Mouse (Mus musculus): ENCODE data around the gene Gnptab. TPM values are rescaled to one million over a fixed set of nuclear protein-coding genes. Genes with fewer than 3 reads are reported as not detected.

Gene Gnptab
- polyA plus RNA-seq, 1 experiment: 17.3 TPM

- peak; percentile 65 for DNase-seq (ENCODE audit: low spot score)
These were observed 2.2 kb upstream of the Gnptab start for GRCm38 (mm10) chr10:88376770-88377169.

DNA sequence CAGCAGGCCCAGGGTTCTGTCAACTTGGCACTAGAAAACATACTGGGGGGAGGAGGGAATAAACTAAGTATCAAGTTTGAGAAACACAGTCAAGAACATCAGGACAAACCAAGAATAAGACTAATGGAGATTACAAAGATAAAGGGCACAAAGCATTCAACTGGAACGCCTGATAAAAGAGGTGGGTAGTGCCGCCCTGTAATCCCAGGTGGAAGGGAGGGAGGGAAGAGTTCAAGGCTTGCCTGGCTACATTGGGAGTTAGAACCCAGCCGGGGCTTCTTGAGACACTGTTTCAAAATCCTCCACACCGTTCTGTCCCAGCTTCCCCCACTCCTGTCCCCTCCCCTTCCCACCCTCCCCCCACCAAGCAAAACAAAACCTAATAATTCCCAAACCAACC lies 1.3 kb upstream of the Gnptab start:
- no peak for DNase-seq (ENCODE audit: low spot score)

DNA sequence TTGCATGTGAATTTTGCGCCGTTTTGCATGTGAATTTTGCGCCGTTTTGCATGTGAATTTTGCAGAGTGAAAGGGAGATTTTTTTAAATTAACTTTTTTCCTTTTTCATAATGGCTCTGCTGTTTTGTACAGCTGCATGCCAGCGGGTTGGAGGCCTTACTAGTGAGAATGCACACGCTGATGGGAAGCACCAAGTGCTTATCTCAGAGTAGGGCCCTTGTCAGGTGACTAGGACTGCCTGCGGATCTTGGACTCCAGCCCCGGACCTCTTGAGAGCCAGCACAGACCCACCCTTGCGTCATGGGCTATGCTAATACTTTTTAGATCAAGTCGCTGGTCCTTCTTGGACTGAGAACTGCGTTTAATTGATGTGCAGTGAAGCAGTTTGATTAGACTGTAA lies 1.1 kb downstream of the Gnptab start:
- DNase-seq (ENCODE audit: low spot score): no peak

- DNase-seq (ENCODE audit: low spot score): no peak
These were observed 1.6 kb downstream of the Gnptab start for GRCm38 (mm10) chr10:88380430-88381060.

DNA sequence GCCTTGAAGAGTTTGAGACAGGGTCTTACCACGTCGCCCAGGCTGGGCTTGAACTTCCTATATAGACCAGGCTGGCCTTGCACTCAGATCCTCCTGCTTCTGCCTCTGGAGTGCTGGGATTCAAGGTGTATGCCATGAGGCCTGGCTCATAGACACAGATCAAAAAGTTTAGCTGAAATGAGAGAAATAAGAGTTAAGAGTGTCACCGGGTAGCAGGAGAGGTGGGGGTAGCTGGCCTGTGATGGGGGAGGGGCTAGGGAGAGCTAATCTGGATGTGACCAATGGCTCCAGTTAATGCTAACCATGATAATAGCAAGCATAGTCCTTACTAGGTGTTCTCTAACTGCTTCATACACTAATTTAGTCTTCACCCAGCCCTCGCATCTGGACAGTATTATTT lies 2.4 kb downstream of the Gnptab start:
- DNase-seq (ENCODE audit: low spot score): no peak

DNA sequence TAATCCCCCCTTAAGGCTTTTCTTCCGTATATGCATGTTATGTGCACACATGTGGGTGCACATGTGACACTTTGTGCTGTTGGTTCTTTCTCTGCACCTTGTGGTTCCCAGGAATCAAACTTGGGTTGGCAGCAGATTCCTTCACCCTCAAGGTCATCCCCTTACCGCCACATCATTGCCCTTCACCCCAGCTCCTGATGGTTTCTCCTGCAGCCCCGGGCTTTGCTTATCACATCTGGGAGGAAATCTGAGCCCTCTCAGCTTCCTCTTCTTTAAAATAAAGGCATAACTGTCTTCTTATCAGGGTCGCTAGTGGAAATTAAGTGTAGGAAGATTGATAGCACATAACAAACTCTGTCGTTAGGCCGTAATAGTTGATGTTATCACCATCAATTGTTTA lies 3.1 kb downstream of the Gnptab start:
- DNase-seq (ENCODE audit: low spot score): no peak

- no peak for DNase-seq (ENCODE audit: low spot score)
These were observed 4.5 kb downstream of the Gnptab start for GRCm38 (mm10) chr10:88383479-88383878.

GRCm38 (mm10) chr10:88384081-88384480 lies 5.1 kb downstream of the Gnptab start:
- no peak for DNase-seq (ENCODE audit: low spot score)

DNA sequence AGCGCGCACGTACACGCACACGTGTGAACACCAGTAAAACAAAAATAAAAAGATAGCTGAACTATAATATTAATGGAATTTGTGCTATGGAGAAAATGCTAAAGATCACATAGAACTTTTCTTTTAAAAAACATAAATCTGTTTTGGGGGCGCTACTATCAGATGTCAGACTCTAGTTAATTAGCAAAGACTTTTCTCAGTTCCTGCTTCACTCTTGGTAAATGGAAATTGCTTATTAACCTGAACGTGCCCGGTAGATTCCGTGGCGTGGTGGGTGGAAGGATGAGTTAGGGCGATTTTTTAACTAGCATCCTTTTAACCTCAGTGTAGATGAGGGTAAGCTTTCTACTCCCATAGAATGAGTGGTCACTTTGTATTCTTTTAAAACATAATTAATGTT lies 6.4 kb downstream of the Gnptab start:
- DNase-seq (ENCODE audit: low spot score): no peak

DNA sequence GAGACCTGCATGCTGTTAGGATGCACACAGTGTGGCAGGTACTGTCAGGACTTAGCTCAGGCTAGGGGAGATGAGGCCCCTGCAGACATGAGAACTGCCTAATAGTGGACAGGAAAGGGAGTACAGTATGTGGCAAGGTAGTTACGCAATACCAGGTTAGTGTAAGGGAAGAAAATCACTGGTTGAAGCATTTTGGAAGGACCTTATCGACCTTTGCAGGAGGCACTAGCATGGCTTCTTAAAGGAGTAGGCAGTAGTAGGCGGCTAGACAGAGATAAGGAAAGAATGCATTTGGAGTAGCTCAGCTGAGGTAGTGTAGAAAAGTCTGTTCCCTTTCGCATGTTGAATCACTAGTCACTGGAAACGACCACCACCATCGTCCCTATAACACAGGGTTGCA lies 6.8 kb downstream of the Gnptab start:
- DNase-seq (ENCODE audit: low spot score): no peak

GRCm38 (mm10) chr10:88386251-88386650 lies 7.3 kb downstream of the Gnptab start:
- DNase-seq (ENCODE audit: low spot score): no peak

DNA sequence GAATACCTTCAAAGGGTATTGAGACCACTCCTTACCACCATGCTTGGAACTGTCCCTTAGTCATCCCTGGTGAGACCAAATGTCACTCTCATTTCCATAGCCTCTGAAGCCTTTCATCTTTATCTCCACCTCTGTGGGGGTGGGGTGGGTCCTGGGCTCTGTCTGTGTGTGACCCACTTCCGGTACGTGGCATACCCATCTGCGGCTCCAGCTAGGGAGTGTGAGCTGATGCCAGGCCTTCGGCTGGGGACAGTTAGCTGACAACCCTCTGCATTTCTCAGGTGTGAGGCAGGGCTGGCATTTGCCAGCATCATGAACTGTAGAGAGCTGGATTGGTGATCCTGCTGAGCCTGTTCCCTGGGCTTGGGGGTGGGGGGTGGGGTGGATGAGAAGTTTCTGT lies 10.6 kb downstream of the Gnptab start:
- no peak for DNase-seq (ENCODE audit: low spot score)

DNA sequence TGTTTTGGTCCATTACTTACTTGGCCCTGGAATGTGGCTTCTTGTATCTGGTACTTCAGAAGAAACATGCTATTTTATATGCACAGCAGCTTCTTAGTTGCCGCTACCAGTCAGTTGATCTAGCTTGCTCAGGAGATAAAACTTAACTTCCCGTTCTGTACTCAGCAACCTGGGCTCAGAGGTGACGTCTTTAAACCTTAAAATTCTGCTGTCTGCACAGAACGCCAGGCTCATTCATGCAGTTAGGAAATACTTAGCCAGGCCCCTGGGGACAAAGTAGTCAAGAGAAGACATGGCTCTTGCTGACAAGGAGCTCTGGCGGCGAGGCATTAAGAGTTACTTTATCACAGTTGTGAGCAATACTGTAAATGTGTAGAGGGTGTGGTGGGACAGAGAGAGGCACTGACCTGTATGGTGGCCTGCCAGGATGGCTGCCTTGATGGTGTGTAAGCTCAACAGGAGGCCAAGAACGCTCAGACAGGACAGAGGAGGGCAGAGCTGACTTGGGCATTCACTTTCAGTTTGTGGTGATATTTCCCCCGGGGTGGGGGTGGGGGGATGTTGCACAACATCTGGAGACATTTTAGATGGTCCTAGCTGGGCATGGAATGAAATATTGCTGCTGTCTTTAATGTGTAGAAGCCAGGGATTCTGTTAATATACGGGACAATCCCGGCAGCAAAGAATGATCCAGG lies 11.3 kb downstream of the Gnptab start:
- no peak for DNase-seq (ENCODE audit: low spot score)

DNA sequence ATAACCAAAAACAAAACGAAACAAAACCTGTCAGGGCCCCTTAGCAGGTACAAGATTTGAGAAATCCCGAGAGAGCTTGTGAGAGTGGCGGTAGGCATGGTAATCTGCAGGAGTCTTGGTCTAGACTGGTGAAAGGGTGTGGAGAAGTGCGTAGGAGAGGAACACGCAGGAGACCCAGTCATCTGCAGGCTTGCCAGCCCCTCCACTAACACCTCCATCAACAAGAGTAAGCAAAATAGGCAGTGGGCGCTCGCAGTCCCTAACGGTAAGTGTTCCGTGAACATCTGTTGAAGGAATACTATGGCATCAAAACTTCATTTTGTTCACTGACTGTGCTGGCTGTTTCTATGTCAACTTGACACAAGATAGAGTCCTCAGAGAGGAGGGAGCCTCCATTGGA lies 12.6 kb downstream of the Gnptab start:
- DNase-seq (ENCODE audit: low spot score): no peak

DNA sequence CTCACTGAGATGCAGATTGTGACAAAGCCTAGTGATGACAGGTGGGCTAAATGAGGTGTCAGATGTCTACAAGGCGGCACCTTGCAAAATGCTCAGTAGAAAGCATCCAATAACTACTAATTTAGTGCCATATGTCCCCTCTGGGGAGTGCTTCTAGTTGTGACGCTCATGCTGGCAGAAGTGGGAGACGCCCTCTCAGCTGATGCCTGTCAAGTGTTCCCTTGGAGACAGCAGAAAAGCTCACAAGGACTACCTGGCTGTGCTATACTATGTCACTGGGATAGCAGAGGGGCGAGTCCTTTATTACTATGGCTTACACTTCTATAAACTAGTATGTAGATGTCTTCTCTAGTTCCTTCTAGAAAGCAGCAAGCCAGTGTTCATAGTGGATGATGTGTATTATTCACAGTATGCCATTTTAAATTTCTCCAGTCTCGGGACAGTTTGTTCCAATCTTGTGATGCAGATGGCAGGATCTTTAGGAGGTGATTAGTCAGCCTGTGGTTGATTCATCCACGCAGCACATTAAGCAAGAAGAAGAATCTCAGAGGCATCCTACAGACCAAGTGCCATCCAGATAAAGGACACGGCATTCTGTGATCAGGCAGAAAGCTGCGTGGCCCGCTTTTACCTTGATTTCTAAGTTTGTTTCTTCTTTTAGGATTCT lies 13.4 kb downstream of the Gnptab start:
- DNase-seq (ENCODE audit: low spot score): no peak

GRCm38 (mm10) chr10:88398668-88399243 lies 19.8 kb downstream of the Gnptab start:
- no peak for DNase-seq (ENCODE audit: low spot score)

GRCm38 (mm10) chr10:88399271-88399670 lies 20.3 kb downstream of the Gnptab start:
- DNase-seq (ENCODE audit: low spot score): no peak

DNA sequence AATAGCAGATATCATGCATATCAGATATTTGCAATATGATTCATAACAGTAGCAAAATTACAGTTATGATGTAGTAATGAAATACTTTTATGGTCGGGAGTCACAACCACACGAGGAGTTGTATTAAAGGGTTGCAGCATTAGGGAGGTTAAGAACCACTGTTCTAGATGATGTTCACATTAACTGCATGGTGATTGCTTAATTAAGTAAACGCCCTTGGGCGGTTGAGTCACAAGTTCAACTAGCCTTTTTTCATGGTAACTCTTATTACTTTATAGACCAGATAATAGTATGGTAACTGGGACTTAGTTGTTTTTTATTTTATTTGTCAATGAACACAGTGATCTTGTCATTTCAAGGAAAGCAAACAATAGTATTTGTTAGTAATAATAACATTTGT lies 24.1 kb downstream of the Gnptab start:
- DNase-seq (ENCODE audit: low spot score): no peak

- no peak for DNase-seq (ENCODE audit: low spot score)
These were observed 25.3 kb downstream of the Gnptab start for GRCm38 (mm10) chr10:88404220-88404619.

DNA sequence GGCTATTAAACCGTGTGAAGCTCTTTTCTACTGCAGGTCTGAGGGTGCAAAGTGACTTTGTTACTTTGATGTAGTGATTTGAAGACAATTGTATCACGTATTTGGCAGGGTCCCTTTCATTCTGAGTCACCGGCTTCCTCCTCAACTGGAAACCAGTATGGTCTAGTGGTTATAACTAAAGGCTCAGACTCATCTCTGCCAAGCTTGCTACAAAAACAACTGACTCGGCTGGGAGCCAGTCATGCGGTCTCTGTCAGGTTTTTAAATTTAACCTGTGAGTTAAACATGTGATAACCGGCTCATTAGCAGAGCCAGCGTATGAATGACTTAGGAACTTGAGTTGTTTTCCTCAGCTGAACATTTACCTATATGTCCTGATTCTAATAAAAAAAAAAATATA lies 26.9 kb downstream of the Gnptab start:
- DNase-seq (ENCODE audit: low spot score): no peak

GRCm38 (mm10) chr10:88407875-88408631 lies 29.1 kb downstream of the Gnptab start:
- DNase-seq (ENCODE audit: low spot score): no peak

- no peak for DNase-seq (ENCODE audit: low spot score)
These were observed 30.8 kb downstream of the Gnptab start for GRCm38 (mm10) chr10:88409751-88410150.
